Mouse (Mus musculus): ENCODE results near the gene Defb43.

Gene Defb43

DNA sequence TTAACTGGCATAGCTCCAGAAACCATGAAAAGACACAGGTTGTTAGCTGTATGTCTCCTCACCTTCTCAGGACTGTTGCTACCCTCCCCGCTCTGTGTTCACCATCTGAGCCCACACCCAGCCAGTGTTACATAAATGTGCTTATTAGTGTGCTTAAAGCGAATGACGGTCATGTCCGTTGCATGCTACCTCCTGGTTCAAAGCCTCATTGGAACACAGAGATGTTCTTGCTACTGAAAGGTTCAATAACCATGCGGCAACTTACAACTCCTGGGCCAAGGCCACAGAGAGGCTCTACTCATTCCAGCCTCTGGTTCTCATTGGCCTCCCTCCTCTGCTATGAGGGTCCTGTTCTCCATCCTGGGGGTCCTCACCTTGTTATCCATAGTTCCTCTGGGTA is at the start of gene Defb43:
Gene Defb43 (plus strand): TSS at position 301 of the 400 bp plus-strand sequence.
- DNase-seq: no peak

DNA sequence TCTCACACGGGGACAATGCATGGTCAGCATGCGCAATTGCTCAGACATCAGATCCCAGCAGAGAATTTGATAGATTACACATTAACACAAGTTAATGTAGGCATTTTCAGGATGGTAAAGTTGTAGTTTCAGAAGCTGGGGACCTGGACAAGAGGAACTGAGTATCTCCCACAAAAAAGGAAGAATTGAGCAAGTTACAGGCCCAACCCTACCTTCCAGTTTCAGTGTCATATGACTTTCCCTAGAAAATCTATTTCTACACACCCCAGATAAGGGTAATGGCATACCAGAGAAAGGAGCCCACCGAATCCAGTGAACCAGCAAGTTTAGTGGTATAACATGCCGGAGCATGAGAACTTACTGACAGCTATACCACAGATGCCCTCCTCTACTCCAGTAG is 47.9 kb upstream of the Defb43 start:
- DNase-seq: no peak

DNA sequence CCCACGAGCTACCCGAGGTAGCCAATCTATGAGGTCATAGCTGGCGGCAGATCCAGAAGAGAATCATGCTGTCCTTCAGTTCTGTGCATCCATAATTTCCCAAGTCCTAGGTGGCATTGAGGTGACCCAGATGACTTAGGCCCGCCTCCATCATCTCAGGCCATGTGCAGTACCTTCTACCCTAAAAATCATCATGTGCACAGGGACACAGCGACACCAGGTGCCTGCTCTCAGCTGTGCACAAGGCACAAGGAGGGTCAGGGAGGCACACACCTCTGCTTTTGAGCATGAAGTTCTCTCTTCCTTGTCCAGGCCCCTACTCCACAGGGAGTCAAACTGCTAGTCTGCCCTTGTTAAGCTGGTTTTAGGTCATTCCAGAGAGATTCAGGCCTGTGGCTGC is 46.2 kb upstream of the Defb43 start:
- DNase-seq: no peak

GRCm38 (mm10) chr14:62965811-62966520 is 45.6 kb upstream of the Defb43 start:
- DNase-seq: no peak

DNA sequence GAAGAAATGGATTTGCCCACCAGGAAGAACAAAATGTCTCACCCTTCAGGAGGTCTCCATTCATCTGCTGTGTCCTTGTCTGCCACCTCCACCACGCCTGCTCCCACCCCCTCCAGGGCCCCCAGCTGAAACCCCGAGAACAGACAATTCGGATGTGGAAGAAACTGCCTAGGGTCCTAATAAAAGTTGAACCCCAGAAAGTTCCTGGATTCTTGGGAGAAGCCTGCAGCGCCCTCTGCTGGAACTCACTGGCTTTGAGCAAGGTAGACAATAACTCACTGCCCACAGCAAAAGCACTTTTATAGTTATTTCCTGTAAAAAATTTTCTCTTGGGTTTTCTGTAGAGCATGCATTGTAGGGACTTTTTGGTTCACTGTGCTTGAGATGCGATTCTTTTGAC is 36.5 kb upstream of the Defb43 start:
- DNase-seq: peak; percentile 39

DNA sequence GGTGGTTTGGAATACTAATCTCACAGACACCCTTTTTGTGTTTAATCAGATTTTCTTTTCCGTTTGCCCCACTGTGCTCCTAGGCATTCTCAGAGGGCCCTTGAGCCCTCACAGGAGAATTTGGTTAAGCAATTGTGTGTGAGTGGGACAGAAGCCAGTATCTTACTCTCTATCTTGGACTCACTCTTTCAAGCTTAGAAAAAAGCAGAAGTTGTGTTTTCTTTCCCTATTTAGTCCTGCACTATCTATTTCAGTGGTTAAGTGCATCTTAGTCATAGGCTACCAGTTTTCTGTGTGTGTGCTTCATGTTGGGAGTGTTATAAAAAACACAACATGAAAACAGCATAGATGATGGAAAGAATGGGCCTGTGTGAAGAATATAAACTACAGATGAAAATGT is 31.8 kb upstream of the Defb43 start:
- DNase-seq: no peak

DNA sequence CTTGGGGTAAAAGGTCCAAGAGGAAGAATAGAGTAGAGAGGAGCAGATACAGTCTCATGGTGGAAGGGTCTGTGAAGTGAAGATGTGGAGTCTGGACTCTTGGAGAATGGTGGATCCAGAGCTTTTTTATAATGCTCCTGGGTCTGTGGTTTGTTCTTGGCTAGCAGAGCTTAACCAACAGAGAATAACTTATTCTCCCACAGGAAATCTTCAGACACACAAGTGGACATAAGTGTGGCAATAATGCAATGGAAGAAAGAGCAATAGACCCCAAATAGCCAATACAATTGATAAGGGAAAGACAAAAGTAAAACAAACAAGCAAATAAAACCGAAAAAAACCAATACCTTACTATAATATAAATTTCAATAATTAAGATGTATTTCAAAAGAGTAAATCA is 27.2 kb upstream of the Defb43 start, which contains the start of gene Defb48:
Gene Defb48 (minus strand): TSS at position 101 of the 400 bp plus-strand sequence.
- no peak for DNase-seq

DNA sequence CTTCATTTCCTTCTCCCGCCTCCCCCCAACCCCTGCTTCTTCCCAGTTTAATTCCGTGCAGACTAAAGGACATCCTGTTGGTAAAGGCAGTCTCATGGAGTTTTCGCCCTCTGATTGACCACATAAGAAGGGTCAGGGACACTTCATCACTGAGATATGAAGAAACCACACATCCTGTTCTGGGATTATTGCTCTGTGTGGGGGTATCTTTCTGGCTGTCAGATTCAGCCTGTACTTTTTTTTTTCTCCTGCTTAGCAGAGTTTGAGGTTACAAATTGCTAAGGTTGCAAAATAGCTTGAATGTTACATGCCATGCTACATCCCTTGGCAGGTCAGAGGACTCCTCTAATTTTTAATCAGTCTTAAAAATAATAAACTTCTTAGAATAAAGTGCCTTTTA is 20.3 kb upstream of the Defb43 start:
- DNase-seq: no peak

DNA sequence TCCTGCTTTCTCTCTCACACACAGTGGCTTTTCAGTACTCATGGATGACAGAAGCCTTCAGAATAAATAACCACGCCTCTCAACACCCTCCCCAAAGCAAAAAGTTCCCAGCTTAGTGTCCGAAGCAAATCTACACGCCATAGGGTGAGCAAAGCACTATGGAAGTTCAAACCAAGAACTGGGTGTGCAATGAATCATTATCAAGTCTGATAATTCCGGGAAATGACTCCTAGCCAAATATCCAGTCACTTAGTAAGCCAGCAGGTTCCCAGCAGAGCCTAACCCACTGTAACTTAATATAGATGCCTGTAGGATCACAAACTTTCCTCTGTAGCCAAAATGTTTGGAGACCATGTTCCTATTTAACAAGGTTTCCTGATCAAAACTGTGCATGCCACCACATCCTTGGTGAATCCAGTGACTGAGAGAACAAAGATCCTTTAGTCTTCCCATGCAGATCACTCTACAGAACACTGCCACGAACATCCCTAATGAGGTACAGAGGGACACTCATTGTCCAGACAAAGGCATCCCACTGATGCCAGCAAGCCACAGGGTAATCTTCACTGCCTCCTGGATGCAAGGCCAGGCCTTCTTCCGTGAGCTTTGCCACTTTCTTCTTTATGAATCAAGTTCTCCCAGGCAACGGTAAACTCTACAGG is 19.6 kb upstream of the Defb43 start:
- DNase-seq: no peak

- DNase-seq: no peak
Observed at GRCm38 (mm10) chr14:62997777-62998176, 13.8 kb upstream of the Defb43 start, which contains the start of gene Defb47. Defb47 (plus strand) TSS chr14:62998077.

- DNase-seq: no peak
Observed at GRCm38 (mm10) chr14:62998977-62999376, 12.6 kb upstream of the Defb43 start.

DNA sequence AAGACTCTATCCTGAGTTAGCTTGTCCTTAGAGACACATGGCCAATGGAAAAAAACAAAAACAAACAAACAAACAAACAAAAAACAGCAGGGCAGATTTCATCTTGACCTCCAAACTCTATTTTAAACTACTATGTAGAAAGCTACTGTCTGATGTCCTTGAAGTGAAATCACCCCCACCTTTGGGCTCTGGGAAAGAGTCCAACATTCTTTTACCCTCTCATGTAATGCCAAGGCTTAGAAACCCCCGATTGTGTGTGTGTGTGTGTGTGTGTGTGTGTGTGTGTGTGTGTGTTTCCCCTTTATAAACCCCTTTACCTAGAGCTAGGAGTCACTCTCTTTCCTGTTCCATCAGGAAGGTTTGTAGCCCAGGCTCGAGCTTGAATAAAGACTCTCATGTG is 9.0 kb upstream of the Defb43 start:
- DNase-seq: no peak

- DNase-seq: no peak
Observed at GRCm38 (mm10) chr14:63013082-63013481, 1.5 kb downstream of the Defb43 start.

GRCm38 (mm10) chr14:63014667-63015066 is 3.1 kb downstream of the Defb43 start:
- DNase-seq: no peak

- no peak for DNase-seq
Observed at GRCm38 (mm10) chr14:63020524-63021156, 9.1 kb downstream of the Defb43 start.

DNA sequence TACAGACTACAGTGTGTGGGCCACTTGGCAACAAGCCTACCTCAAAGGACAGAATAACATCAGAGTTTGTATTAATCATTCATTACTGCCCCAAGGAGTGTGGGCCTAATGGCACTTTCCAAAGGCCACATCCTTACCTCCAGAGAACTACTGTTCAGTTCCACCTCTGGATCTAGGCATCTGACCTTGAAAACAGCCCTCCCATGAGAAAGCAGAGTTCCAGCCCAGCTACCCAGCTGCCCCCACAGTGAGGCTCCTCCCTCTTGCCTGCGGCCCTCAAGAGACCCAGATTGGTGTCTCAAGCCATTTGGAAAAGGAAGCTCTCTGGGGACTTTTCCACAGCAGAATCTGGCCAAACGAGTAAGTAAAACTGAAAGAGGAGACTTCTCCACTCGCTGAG is 35.1 kb downstream of the Defb43 start, which contains the start of gene Defb42:
Gene Defb42 (plus strand): TSS at position 301 of the 400 bp plus-strand sequence.
- DNase-seq: no peak

- DNase-seq: no peak
Observed at GRCm38 (mm10) chr14:63049910-63050370, 38.4 kb downstream of the Defb43 start, which contains the start of gene Defb30. Defb30 (minus strand) TSS chr14:63049960.

GRCm38 (mm10) chr14:63050769-63051168 is 39.2 kb downstream of the Defb43 start:
- peak; percentile 23 for DNase-seq

DNA sequence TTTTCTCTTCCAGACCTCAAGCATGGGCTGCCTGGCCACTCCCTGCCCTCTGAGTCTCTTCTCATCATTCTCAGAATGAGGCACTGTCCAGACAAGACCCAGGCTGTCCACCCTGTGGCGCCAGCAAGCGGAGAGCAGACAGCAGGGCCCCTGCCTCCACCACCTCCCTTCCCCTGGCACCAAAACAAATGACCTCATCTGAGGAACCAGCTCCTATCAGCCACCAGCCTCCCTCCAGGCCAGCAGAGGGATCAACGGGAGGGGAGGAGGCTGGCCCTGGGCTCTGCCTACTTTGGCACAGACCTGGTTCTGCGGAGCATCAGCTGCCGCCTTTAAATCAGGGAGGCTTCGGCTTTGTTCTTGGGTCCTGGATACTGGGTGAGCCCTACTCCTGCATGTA is 43.2 kb downstream of the Defb43 start:
- DNase-seq: peak; percentile 89

DNA sequence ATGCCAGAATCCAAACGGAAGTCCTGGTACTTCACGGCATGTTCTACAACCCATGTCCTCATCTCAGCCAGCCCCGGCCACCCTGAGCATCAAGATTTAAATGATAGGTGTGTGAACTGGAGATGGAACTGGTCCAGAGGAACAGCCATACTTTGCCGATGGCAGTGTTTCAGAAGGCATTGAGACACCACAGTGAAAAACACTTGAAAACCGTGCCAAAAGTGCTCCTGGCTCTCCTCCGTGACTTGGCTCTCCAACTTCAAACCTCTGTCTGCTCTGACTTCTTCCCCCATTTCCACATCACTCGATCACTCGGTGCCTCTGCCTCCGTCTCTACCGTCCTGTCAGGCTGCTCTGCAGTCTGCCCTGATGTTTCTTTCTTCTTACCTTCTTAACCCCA is 48.8 kb downstream of the Defb43 start:
- DNase-seq: no peak

GRCm38 (mm10) chr14:63062184-63062583 is 50.6 kb downstream of the Defb43 start:
- DNase-seq: no peak

DNA sequence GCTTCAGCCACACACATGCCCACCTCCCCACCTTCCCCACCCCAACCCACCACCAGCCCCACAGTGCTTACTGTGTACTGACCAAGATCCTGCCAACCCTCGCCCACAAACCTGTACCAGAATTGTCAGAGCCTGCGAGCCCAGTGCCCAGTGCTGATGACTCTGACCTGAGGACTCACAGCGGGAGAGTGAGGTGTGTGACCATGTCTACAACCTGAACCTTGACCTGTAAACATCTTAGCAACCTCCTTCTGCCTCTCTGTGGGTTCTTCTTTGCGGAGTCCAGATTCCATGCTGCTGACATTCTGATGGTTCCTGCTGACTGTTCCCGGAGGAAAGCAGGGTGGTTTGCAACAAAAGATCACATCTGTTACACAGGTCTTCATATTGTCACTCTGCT is 53.8 kb downstream of the Defb43 start:
- no peak for DNase-seq

DNA sequence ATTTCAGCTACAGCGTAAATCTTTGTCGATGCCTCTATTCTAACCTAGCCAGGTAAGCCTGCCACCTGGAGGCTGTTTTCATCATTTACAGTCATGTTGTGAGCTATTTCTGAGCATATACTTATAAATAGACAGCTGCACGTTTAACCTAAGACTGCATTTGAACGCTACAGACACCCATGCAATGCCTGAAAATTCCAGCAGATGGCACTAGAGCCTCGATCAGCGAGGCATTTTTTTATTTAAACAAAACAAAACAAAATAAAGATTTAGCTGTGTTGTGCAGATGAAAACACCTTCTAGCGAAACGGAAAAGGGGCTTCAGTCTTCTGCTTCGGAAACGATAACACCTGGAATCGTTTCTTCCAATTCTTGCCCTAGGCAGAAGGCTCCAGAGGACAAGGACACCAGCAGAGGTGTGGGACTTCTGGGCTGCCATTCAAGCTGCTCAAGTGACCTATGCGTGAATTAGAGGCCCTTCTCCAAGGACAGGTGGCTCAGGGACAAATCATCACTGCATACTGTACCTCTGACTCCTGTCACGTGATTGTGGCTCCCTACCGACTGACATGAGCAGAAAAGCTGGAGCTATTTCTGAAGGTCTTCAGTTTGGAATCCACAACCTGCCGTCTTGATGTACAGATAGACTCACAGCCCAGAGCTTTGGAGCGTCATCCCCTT is 55.2 kb downstream of the Defb43 start:
- DNase-seq: peak; percentile 41

Measured in cerebellum, adult 11 months (tissue).